Mouse (Mus musculus) mouse trophoblast stem cell (cell line): Measurements from ENCODE around the gene Denr.

Experiments
- in situ Hi-C, 2 experiments: fragments of 300-500 bp; cut with MseI, MboI; formaldehyde crosslinking; loops; 2 replicates in 1 of 2; 3 replicates in 1 of 2; pipeline ENCODE4 v1.15.1; 2025

Denr gene

DNA sequence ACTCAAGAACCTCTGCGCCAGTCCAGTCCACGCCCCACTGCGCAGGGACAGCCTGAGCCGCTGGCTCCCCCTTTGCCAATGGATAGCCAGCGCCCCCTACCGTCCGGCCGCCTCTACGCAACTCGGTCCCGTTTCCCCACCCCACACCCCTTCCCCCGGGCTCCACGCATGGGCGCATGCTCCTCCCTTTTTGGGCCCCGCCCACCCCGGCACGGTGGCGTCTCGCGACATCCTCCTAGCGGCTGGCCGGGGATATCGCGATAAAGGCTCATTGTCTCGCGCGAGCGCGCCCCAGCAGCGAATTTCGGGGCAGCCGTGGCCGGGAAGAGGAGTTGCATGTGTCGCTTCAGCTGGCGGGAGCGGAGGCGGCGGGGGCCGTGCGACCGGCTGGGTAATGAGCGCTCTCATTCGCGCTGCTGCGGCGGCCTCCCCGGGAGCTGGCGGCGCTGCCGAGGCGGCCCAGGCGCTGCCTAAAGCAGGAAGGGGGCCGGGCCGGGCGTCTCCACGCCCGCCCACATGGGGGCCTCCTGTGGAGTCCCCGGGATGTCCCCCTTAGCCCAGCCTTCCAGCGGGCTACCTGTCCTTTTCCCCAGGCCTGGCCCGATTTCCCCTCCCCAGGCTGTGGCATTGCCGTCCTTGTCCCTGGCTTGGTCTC lies at the start of gene Denr:
Gene Denr (plus strand): TSS at position 200 of the 655 bp plus-strand sequence.
- in situ Hi-C loops = no loop called here

DNA sequence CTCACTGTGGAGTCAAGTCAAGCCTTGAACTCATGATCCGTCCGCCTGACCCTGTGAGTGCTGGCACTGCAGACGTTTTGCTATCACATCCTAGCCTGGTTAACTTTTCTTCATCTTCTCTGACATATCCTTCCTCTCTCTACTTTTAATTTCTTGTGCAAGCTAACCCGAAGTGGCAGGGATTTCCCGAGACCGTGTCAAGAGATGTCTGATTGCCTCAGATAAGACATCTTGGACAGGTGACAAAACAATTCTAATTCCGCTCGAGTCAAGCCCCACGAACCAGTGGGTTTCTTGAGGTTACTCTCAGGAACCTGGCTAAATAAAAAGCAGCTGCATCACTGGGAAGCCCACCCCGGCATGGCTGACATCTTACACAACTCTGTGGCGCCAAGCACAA lies 48.2 kb upstream of the Denr start:
- in situ Hi-C loops = no loop called here

DNA sequence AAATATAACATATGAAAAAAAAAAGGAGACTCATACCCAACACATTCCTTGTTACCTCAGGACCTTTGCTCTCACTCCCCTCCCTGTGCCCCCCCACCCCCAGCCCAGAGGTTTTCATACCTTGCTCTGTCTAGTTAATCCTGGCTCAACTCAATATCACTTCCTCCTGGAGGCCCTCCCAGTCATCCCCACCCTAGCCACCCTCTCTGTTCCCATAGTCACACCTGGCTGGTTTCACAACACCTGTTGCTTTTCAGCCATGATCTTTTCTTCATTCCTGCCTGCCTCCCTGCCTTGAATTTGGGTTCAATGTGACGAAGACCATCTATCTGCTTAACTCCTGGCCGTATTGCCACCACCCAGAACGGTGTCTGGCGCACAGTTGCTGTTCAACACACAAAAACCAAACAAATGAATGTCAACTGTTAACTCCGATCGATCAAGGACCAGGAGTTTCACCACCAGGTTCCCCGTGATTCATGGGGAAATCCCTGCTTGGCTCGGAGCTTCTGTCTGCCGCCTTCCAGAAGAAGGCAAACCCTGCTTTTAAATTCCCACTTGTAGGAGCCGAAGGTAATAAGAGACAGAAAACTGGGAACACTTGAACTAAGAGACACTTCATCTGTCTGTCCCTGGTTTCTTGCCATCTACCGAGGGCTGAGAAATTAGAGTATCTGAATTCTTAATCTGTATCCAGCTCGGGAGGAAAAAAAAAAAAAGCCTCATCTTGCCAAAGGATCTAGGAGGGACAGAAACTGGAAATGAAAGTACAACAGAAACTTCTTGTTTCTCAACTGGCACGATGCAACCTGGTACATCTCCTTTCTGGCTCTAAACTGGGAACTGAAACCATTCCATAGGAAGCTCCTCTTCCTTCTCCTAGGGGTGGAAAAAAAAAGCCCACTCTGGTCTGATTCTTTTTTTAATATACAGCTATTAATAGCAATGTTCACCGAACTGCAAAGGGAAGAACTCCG lies 44.3 kb upstream of the Denr start:
- in situ Hi-C loops = no loop called here

DNA sequence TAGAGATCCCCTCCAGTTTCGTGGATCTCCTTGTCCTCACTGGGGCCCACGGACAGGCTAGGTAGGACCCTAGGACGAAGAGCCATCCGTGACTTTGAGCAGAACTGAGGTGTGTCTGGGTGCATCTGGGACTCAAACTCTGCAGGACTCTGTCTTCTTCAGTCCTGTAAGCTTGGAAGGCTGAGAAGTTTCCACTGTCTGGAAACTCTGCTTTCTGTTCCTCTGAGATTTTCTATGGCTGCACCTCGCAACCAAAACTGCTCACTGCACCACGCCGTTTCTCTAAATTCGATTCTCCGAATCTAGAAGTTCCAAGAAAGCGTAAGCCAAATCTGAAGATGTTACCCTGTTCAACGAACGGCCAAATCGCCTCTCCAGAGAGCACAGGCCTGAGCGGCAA lies 43.0 kb upstream of the Denr start:
- in situ Hi-C loops = no loop called here

DNA sequence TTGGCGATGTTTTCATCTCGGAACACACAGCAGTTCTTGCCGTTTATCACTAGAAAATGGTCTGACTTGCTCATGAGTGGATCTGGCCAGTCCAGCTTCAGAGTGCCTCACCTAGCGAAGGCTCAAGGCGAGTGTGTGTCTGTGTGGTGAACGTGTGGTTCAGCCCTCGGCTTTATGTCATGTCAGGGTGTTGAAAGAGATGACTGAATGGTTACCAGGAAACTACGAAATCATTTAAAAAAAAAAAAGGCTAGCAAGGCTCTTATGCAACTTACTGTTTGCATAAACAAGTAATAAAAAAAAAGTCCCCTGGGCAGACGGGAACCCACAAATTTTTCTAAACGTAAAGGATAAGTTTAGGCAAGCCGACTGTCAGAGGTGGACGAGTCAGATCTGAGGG lies 41.6 kb upstream of the Denr start, which contains the start of gene Hcar2:
Gene Hcar2 (minus strand): TSS at position 135 of the 400 bp plus-strand sequence.
- in situ Hi-C loops = no loop called here

DNA sequence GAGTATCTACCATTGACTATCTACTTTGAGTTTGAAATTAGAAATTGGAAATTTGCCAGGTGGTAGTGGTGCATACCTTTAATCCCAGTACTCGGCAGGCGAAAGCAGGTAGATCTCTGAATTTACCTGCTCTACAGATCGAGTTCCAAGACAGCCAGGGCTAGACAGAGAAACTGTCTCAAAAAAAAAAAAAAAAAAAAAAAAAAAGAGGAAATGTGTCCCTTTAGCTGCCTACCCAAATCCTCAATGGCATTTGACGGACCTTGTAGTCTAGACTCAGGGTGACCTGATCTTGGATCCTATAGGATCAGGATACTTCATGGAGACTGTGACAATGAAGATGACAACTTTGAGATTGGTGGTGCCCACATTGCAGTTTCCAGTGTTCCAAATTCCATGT lies 40.5 kb upstream of the Denr start:
- in situ Hi-C loops = no loop called here

DNA sequence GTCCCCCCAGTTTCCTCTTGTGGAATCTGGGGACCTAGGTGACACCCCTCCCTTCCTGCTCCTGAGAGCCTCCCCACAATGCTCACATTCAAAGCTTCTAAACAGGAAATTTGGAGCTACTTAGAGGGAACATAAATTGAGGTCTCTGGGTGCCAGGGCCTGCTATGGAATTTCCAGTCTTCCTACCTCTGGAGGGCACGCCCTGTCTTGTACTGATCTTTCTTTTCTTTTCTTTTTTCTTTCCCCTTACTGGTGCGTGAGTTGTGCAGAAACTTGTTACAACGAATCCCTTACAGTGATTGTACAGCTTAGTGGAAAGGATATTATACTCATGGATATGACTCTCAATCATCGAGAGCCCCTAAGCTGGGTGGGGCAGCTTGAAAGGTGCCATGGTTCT lies 37.4 kb upstream of the Denr start:
- in situ Hi-C loops = no loop called here

DNA sequence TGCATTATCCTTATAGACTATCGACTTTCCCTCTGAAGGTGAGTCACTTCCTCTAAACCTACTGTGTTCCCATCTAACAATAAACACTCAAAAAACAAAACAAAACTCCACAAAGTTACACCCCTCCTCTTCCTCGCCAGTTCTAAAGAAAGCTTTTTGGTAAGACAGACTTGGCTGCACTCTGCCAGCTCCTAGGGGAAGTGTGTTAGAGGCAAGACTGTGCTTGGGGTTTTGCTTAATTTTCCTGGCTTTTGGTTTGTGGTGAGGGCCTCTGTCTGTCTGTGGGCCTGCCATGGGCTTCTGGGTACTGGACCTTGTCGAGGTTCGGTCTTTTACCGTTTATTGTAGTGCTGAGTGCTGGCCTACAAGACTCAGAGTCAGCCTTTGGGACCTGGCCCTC lies 32.8 kb upstream of the Denr start:
- in situ Hi-C loops = no loop called here

DNA sequence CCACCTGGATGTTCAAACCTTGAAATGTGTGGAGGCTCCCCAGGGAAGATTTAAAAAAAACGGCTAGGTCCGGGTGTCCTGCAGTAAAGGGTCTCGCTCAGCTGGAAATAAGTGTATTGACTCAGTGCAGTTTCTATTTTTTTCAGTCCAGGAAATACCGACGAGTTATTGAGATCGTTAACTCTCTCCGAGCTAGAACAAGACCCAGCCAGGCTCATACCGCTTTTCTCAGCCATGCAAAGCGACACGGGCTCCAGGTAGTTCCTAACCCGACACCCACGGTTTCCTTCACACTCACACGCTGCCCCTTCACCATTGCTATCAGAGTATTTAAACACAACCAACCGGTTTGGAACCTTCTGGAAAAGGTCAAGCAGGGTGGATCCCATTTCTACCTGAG lies 28.9 kb upstream of the Denr start:
- in situ Hi-C loops = no loop called here

DNA sequence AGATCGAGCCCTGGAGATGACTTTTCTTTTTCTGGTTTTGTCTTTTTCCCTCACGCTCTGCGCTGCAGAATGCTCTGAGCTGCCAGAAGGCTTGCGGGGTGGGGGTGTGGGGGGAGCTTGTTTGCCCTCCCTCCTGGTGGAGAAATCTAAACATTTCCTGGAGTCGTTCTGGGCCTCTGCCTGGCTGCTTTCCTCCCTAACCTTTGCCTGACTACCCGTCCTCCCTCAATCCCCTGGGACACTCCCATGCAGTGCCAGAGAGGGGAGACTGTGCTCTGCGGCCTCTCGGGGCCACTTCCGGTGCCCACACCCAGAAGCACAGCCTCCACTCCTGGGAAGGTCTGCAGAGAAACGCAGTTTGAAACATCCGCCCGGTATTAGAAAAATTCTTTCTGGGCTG lies 27.0 kb upstream of the Denr start, which contains the start of gene Hcar1:
Gene Hcar1 (minus strand): TSS at position 93 of the 400 bp plus-strand sequence.
- in situ Hi-C loops = no loop called here

DNA sequence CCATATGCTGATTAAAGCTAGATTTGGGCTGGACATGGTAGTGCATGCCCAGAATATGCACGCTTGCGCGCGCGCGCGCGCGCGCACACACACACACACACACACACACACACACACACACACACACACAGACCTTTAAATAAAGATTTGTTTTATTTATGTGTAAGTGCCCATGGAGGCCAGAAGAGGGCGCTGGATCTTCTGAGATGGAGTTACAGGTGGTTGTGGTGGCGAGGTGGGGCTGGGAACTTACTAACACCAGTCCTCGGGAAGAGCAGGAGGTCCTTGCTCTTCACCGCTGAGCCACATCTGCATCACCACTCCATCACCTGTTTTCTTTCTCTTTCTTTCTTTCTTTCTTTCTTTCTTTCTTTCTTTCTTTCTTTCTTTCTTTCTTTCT lies 26.2 kb upstream of the Denr start:
- in situ Hi-C loops = no loop called here

DNA sequence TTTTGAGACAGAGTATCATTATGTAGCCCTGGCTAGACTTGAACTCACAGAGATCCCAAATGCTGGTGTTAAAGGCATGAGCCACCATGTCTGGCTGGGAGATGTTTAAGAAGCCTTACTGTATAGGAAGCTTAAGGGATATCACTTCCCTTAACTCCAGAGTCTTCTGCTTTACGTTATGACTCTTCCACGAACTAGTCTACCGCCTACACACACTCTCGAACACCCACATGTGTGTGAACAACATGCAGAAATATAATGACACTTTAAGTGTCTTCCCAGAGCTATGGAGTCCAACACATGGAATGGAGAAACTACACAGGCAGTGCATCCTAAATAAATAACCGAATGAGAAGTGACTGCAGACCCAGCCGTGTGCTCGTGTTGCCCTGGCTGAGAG lies 23.1 kb upstream of the Denr start:
- in situ Hi-C loops = no loop called here

DNA sequence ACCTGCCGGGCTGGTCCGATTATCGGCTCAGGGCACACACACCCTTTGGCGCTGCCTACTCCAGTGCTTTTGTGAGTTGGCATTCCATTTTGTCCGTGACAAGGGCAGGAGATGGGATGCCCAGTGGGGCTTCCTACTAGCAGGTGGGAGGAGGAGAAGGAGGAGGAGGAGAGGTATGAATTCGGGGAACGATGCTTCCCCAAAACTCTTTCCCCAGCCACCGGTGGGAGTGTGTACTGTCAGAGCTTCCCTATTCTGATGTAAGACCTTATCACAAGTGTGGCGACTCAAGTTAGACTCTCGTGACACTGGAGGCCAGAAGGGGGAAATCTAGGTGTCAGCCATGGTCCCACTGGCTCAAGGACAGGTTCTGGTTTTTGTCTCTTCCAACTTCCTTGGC lies 22.6 kb upstream of the Denr start:
- in situ Hi-C loops = no loop called here

DNA sequence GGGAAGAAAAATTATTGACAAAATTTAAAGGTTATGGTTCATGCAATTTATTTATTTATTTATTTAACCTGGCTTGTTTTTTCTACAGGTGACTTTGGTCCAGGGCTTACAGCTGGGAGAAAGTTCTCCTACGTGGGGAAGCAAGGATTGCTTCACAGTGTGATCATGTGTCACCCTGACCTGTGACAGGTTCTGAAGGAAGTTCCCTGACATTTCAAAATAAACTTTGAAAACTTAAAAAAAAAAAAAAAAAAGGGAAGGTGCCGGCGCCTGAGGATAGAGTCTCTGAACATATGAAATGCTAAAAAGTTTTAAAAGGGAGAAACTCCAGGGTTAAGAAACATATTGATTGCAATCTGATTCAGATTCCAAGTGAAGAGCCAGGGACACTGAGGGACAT lies 20.6 kb upstream of the Denr start:
- in situ Hi-C loops = no loop called here

DNA sequence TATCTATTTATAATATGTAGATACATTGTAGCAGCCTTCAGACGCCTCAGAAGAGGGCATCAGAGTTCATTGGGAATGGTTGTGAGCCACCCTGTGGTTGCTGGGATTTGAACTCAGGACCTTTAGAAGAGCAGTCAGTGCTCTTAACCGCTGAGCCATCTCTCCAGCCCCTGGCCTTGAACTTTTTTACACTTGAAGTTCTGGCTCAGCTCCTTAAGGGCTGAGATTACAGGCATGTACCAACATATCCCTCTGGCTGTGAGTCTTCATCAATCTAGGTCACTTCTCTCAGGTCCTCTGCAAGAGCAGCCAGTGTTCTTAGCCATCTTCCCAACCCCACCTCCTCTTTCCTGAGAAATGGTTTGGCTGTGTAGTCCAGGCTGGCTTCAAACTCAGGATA lies 16.7 kb upstream of the Denr start:
- in situ Hi-C loops = no loop called here

DNA sequence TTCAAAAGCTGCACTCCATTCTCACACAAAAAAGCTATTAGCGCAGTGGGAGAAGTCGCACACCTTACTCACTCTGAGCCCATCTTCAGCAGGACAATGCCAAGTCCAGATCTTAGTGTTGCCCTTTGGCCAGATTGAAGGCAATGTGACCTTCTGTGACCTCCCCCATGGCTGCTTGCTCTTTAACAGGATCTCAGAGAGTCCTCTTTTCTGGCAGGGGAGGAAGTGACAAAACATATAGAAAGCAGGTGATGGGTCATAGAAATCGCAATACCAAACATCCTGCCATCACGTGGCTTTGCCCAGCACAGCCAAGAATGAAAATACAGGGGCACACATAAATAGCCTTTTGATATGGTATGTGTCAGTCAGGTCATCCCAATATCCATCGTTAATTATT lies 16.0 kb upstream of the Denr start:
- in situ Hi-C loops = no loop called here

DNA sequence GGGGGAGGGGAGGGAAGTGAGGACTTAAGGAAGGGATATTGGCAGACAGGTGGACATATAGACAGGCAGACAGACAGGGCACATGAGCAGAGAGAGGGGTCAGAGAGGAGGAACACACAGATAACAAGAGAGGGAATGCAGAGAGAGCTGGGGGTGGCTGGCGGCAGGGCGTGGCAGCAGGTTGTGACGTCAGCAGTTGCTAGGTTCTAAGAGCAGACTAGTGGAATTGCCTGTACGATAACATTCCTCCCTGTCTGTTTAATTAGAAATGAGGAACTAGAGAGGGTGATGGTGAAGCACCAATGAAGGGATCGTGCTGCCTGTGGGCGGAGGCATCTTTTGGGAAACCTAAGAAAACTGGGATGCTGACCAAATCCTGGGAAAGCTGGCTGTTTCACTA lies 15.3 kb upstream of the Denr start:
- in situ Hi-C loops = no loop called here

DNA sequence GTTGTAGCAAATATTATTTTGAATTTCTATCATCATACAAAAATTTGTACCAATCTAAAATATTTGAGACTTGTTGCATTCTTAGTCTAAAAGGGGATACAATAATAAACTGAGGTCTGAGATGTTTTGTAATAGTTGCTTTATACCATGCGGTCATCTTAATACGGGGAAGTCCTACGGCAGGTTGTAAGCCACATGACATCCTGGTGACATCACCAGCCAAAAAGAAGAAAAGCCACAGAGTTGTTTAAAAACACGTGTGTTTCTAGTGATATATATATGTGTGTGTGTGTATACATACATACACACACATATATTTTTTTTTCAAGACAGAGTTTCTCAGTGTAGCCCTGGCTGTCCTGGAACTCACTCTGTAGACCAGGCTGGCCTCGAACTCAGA lies 13.5 kb upstream of the Denr start:
- in situ Hi-C loops = no loop called here

DNA sequence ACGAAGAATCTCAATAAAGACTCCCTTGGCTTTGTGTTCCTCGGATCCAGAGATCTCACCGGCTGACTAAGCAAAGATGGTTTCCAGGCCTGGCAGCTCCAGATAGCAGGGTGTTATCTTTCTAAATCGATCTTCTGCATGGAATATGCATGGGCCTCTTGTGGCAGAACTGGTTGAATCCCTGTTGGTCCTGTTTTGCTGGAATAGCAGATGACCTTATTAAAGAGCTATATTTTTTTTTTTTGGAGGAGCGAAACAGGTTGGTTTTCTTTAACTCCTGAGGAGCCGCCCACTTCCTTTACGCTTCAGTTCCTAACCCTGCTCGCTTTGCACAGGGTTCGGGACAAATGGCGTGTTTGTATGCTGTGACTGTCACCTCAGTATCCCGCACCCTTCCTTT lies 10.6 kb upstream of the Denr start:
- in situ Hi-C loops = no loop called here

DNA sequence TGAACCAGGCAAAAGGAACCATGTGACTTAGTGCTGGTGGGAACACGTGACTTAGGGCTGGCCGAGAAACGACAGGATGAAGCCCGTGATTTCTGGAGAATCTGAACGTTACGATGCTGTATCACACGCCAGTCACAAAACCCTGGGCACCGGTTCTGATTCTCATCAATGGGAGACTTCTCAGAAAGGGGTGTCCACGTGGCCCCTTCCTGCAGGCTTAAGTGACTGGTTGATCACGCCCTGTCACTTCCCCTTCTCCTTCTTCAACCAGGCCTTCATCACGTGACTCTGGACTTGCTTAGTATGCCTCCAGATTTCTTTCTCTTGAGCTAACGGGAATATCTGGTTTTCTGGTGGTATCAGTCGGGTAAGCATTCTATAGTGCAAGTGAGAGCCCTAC lies 9.6 kb upstream of the Denr start:
- in situ Hi-C loops = no loop called here

DNA sequence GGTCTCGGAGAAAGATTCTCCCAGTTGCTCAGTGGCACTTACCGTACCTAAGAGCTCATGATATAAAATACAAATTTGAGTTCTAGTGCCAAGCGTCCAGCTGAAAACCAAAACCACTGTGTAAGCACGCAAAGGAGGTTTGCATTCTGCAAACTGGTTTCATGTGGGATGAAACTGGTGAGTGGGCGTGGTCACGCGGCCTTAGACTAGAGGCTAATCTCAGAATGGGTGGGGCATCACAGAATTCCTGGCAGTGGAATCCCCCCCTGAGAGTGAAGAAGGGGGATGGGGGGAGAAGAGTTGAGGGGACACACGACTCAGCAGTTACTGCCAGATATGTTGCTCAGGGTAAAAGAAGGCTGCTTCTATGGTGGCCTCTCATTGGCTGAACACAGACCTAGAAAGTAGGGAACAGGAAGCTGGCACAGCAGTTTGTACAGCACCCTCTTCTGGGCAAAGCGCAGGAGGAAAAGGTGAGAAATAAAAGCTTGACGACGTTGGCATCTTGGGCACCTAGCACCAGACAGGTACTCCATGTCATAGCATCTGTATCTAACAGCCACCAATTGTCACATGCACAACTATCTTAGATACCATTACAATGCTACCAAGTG lies 2.8 kb upstream of the Denr start:
- in situ Hi-C loops = no loop called here

DNA sequence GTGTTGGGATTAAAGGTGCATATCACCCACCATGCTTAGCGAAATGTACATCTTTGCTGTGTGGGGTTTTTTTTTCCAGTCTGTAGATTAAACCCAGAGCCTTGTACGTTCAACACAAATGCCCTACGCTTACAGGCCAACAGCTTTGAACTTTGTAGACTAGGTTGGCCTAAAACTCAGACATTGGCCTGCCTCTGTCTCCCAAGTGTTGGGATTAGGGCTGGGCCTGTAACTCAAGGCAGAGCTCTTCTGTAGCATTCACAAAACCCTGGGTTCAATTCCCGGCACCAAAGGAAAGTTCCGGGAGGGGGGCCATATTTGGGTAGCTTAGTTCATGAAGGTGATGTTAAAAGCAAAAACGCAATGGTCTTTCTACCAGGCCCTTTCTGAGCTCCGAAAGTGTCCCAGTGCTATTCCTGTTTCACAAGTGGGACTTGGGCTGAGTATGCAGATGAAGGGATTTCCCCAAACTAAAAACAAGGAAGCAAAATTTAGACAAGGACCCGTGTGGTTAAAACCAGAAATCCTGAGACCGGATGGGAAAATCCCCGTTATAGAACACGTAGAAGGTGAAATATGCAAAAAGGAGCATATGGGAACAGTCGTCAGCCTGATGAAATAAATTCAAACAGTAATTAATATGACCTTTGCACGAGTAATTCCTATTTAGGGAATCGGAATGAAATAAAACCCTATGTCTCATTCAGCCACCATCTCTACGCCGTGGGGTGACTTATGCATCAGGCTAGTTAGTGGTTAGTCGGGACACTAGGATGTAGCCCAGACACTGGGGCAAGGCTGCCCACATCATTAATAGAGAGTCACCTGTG lies 614 bp upstream of the Denr start:
- in situ Hi-C loops = no loop called here
